Mouse (Mus musculus): ENCODE data around the gene Colgalt1. TPM values are rescaled to one million over a fixed set of nuclear protein-coding genes. Genes with fewer than 3 reads are reported as not detected.

Colgalt1 gene
- polyA plus RNA-seq, 1 experiment from 2014 or later, result 74.5 TPM

Small RNAs within 50 kb of the gene (microRNA-seq; reads per million reads assigned to microRNA genes)
- 2.4 reads per million, percentile 9 among the genes with 10 or more reads in this experiment for gene Mir6769b

Other genes starting within 250 kb of the Colgalt1 start
- gene Use1, start 244.2 kb upstream of the Colgalt1 start, polyA plus RNA-seq (2015; fragmentation: Nextera tagmentation; extraction: Ambion mirVana), result 117 and 119 TPM in 2 replicates
- gene Ocel1, start 239.7 kb upstream of the Colgalt1 start, polyA plus RNA-seq (2015; fragmentation: Nextera tagmentation; extraction: Ambion mirVana), result 6.5 and 6.8 TPM in 2 replicates
- 25.0 and 28.7 TPM in 2 replicates for gene Nr2f6, start 229.0 kb upstream of the Colgalt1 start, polyA plus RNA-seq (2015; fragmentation: Nextera tagmentation; extraction: Ambion mirVana)
- gene Ushbp1, start 215.2 kb upstream of the Colgalt1 start, polyA plus RNA-seq (2015; fragmentation: Nextera tagmentation; extraction: Ambion mirVana), result 7.4 and 7.7 TPM in 2 replicates
- gene Babam1, start 214.1 kb upstream of the Colgalt1 start, polyA plus RNA-seq (2015; fragmentation: Nextera tagmentation; extraction: Ambion mirVana), result 101 and 102 TPM in 2 replicates
- gene Ankle1, start 205.0 kb upstream of the Colgalt1 start, polyA plus RNA-seq (2015; fragmentation: Nextera tagmentation; extraction: Ambion mirVana), result 6.5 and 6.7 TPM in 2 replicates
- gene Abhd8, start 147.3 kb upstream of the Colgalt1 start, polyA plus RNA-seq (2015; fragmentation: Nextera tagmentation; extraction: Ambion mirVana), result 188 and 206 TPM in 2 replicates
- gene Mrpl34, start 146.0 kb upstream of the Colgalt1 start, polyA plus RNA-seq (2015; fragmentation: Nextera tagmentation; extraction: Ambion mirVana), result 173 and 174 TPM in 2 replicates
- gene Dda1, start 141.8 kb upstream of the Colgalt1 start, polyA plus RNA-seq (2015; fragmentation: Nextera tagmentation; extraction: Ambion mirVana), result 240 and 242 TPM in 2 replicates
- gene Ano8, start 125.0 kb upstream of the Colgalt1 start, polyA plus RNA-seq (2015; fragmentation: Nextera tagmentation; extraction: Ambion mirVana), result 9.6 and 10.9 TPM in 2 replicates
- 12.0 and 13.9 TPM in 2 replicates for gene Gtpbp3, start 122.9 kb upstream of the Colgalt1 start, polyA plus RNA-seq (2015; fragmentation: Nextera tagmentation; extraction: Ambion mirVana)
- gene Plvap, start 99.2 kb upstream of the Colgalt1 start, polyA plus RNA-seq (2015; fragmentation: Nextera tagmentation; extraction: Ambion mirVana), result 5.2 and 5.6 TPM in 2 replicates
- 0.09 and 0.15 TPM in 2 replicates for gene Ccdc194, start 85.3 kb upstream of the Colgalt1 start, polyA plus RNA-seq (2015; fragmentation: Nextera tagmentation; extraction: Ambion mirVana)
- gene Bst2, start 73.5 kb upstream of the Colgalt1 start, polyA plus RNA-seq (2015; fragmentation: Nextera tagmentation; extraction: Ambion mirVana), result 11.5 and 18.0 TPM in 2 replicates
- gene Mvb12a, start 68.1 kb upstream of the Colgalt1 start, polyA plus RNA-seq (2015; fragmentation: Nextera tagmentation; extraction: Ambion mirVana), result 61.6 and 62.2 TPM in 2 replicates
- gene Tmem221, start 52.1 kb upstream of the Colgalt1 start, polyA plus RNA-seq (2015; fragmentation: Nextera tagmentation; extraction: Ambion mirVana), result 0.13 TPM in 1 of 2 replicates, not detected in the other
- gene Nxnl1, start 44.4 kb upstream of the Colgalt1 start, polyA plus RNA-seq (2015; fragmentation: Nextera tagmentation; extraction: Ambion mirVana), result 0.08 TPM in 1 of 2 replicates, not detected in the other
- gene Slc27a1, start 42.1 kb upstream of the Colgalt1 start, polyA plus RNA-seq (2015; fragmentation: Nextera tagmentation; extraction: Ambion mirVana), result 66.9 and 67.4 TPM in 2 replicates
- 217 and 221 TPM in 2 replicates for gene Pgls, start 18.8 kb upstream of the Colgalt1 start, polyA plus RNA-seq (2015; fragmentation: Nextera tagmentation; extraction: Ambion mirVana)
- 9.3 and 9.4 TPM in 2 replicates for gene Fam129c, start 13.3 kb upstream of the Colgalt1 start, polyA plus RNA-seq (2015; fragmentation: Nextera tagmentation; extraction: Ambion mirVana)
- gene Unc13a, start 60.8 kb downstream of the Colgalt1 start, polyA plus RNA-seq (2015; fragmentation: Nextera tagmentation; extraction: Ambion mirVana), result 26.9 and 27.4 TPM in 2 replicates
- gene Jak3, start 65.3 kb downstream of the Colgalt1 start, polyA plus RNA-seq (2015; fragmentation: Nextera tagmentation; extraction: Ambion mirVana), result 5.2 and 5.8 TPM in 2 replicates
- gene Insl3, start 78.2 kb downstream of the Colgalt1 start, polyA plus RNA-seq (2015; fragmentation: Nextera tagmentation; extraction: Ambion mirVana), result 0.37 and 1.5 TPM in 2 replicates
- gene B3gnt3, start 90.8 kb downstream of the Colgalt1 start, polyA plus RNA-seq (2015; fragmentation: Nextera tagmentation; extraction: Ambion mirVana), result 0.27 and 0.36 TPM in 2 replicates
- gene Fcho1, start 114.7 kb downstream of the Colgalt1 start, polyA plus RNA-seq (2015; fragmentation: Nextera tagmentation; extraction: Ambion mirVana), result 96.0 and 102 TPM in 2 replicates

Data from midbrain, embryonic 15.5 days (tissue).